Mouse (Mus musculus) brain, embryonic 14.5 days (tissue): ENCODE results near the gene Eif4g3.

Experiments
- CTCF ChIP-seq: fragments of 200-500 bp; IDR thresholded peaks from 2 replicates; pipeline ENCODE4 v1.5.1; 2012; ENCODE audit warnings: inconsistent platforms, mild to moderate bottlenecking, moderate library complexity, borderline replicate concordance; ENCODE audit not compliant: insufficient read depth, insufficient read length; ENCODE audit errors: extremely low read depth
- POLR2A ChIP-seq: fragments of 200-500 bp; IDR thresholded peaks from 2 replicates; pipeline ENCODE4 v1.6.1; 2012; ENCODE audit warnings: mild to moderate bottlenecking, inconsistent platforms, borderline replicate concordance; ENCODE audit not compliant: poor library complexity, insufficient read depth, insufficient read length, severe bottlenecking; ENCODE audit errors: extremely low read depth

DNA sequence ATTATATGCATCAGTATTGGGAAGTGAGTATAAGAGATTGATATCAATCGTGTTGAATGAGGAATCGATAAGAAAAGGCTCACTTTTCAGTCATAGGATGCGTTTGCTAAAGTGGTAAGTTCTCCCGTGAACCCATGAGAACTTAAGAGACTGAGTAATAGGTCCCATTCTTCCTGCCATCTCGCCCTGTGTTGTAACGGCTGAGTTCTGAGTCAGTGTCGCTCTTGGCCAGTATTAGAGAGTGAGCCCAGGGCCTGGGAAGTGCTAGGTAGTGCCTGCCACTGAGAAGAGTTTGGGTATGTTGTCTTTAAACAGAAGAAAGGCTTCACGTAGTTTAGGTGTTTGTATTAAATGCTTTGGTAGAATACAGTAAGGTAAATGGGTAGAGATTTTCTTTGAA, 53.5 kb downstream of the Eif4g3 start:
- no peak for TF ChIP-seq CTCF
- no peak for TF ChIP-seq POLR2A
